Mouse (Mus musculus): ENCODE measurements at regions not wholly inside any gene's neighbourhood (a gene's known extent, or its start where the extent isn't known, plus 50 kb on each side); places are given as distances from the start of the nearest gene placed in this dataset.

- no peaks in the 10 kb centered on the region for H3K4me1 ChIP-seq (ENCODE audit: insufficient read depth, low read depth, low read length)
- H3K27me3 ChIP-seq (ENCODE audit: insufficient read depth, low read length): no peaks in the 10 kb centered on the region
- no peaks in the 10 kb centered on the region for H3K36me3 ChIP-seq (replicated peaks)
- H3K4me3 ChIP-seq (ENCODE audit: low read depth, low read length): no peak overlapping the region
- TF ChIP-seq POLR2AphosphoS5 (IDR thresholded peaks at IDR 0.05; ENCODE audit: insufficient replicate concordance, low read depth, low read length) (no peak), CTCF (IDR thresholded peaks at IDR 0.05; ENCODE audit: low read depth, low read length) (no peak), GATA1 (IDR thresholded peaks at IDR 0.05; ENCODE audit: borderline replicate concordance, low read length) (no peak), GATA2 (IDR thresholded peaks at IDR 0.05; ENCODE audit: borderline replicate concordance, low read depth, low read length) (no peak), TAL1 (conservative IDR thresholded peaks at IDR 0.05; ENCODE audit: low read depth, low read length) (no peak)
- ATAC-seq (ENCODE audit: extremely low read depth, insufficient number of reproducible peaks, low FRiP score, poor library complexity, severe bottlenecking) (no peak), DNase-seq (ENCODE audit: low spot score) (no peak)
- peaks cover 11% of the 10 kb centered on the region for H3K9me3 ChIP-seq (replicated peaks)
Observed at GRCm38 (mm10) chr2:94524536-94524935, 86.6 kb upstream of the Api5 start.

- H3K4me1 ChIP-seq (ENCODE audit: insufficient read depth, low read depth, low read length): no peaks in the 10 kb centered on the region
- H3K4me3 ChIP-seq (ENCODE audit: low read depth, low read length): no peak overlapping the region
- ATAC-seq (ENCODE audit: extremely low read depth, insufficient number of reproducible peaks, low FRiP score, poor library complexity, severe bottlenecking): no peak
- TF ChIP-seq GATA2 (IDR thresholded peaks at IDR 0.05; ENCODE audit: borderline replicate concordance, low read depth, low read length) (no peak), GATA1 (IDR thresholded peaks at IDR 0.05; ENCODE audit: borderline replicate concordance, low read length) (no peak), TAL1 (conservative IDR thresholded peaks at IDR 0.05; ENCODE audit: low read depth, low read length) (no peak), POLR2AphosphoS5 (IDR thresholded peaks at IDR 0.05; ENCODE audit: insufficient replicate concordance, low read depth, low read length) (no peak), CTCF (IDR thresholded peaks at IDR 0.05; ENCODE audit: low read depth, low read length) (no peak)
- H3K36me3 ChIP-seq (replicated peaks): no peaks in the 10 kb centered on the region
- no peaks in the 10 kb centered on the region for H3K27me3 ChIP-seq (ENCODE audit: insufficient read depth, low read length)
- DNase-seq (ENCODE audit: low spot score): no peak
- H3K9me3 ChIP-seq (replicated peaks): peaks cover 8% of the 10 kb centered on the region
Observed at GRCm38 (mm10) chr2:94516866-94517265, 78.9 kb upstream of the Api5 start.

DNA sequence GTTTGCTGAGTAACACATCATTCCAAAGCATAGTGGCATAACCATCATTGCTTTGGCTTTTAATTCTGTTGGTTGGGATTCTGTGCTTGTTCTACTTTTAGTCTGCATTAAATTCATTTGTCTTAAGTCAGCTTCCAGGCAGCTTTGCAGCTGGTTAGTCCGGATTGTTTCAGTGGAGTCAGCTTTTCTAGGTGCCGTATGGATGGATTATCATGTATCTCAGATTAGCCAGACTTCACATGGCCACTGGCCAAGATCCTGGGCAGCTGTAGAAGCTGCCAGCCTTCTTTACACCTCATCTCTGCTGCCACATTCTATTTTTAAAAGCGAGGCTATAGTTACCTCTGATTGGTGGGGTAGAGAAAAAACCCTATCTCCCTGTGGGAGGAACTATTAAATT, 74.1 kb upstream of the Api5 start:
- ATAC-seq (ENCODE audit: extremely low read depth, insufficient number of reproducible peaks, low FRiP score, poor library complexity, severe bottlenecking) (no peak), DNase-seq (ENCODE audit: low spot score) (no peak)
- H3K9me3 ChIP-seq (replicated peaks): 0 out of 2 replicates have a peak, but pooled peaks cover 2% of the 10 kb centered on the region
- no peak overlapping the region for H3K4me3 ChIP-seq (ENCODE audit: low read depth, low read length)
- no peaks in the 10 kb centered on the region for H3K4me1 ChIP-seq (ENCODE audit: insufficient read depth, low read depth, low read length)
- H3K36me3 ChIP-seq (replicated peaks): no peaks in the 10 kb centered on the region
- H3K27me3 ChIP-seq (ENCODE audit: insufficient read depth, low read length): no peaks in the 10 kb centered on the region
- TF ChIP-seq GATA1 (IDR thresholded peaks at IDR 0.05; ENCODE audit: borderline replicate concordance, low read length): no peak

GRCm38 (mm10) chr2:94500649-94501048, 62.7 kb upstream of the Api5 start:
- no peaks in the 10 kb centered on the region for H3K27me3 ChIP-seq (ENCODE audit: insufficient read depth, low read length)
- ATAC-seq (ENCODE audit: extremely low read depth, insufficient number of reproducible peaks, low FRiP score, poor library complexity, severe bottlenecking) (no peak), DNase-seq (ENCODE audit: low spot score) (no peak)
- TF ChIP-seq CTCF (IDR thresholded peaks at IDR 0.05; ENCODE audit: low read depth, low read length) (0 out of 2 replicates have a peak, but pooled peaks have one; percentile 26), GATA2 (IDR thresholded peaks at IDR 0.05; ENCODE audit: borderline replicate concordance, low read depth, low read length) (no peak), TAL1 (conservative IDR thresholded peaks at IDR 0.05; ENCODE audit: low read depth, low read length) (no peak)
- peaks cover 2% of the 10 kb centered on the region; the same call in 1 of the 2 replicates for H3K9me3 ChIP-seq (replicated peaks)
- H3K4me1 ChIP-seq (ENCODE audit: insufficient read depth, low read depth, low read length): no peaks in the 10 kb centered on the region
- H3K4me3 ChIP-seq (ENCODE audit: low read depth, low read length): no peak overlapping the region
- no peaks in the 10 kb centered on the region for H3K36me3 ChIP-seq (replicated peaks)

GRCm38 (mm10) chr2:94498516-94498915, 60.6 kb upstream of the Api5 start:
- H3K36me3 ChIP-seq (replicated peaks): no peaks in the 10 kb centered on the region
- peaks cover 2% of the 10 kb centered on the region; the same call in 1 of the 2 replicates for H3K9me3 ChIP-seq (replicated peaks)
- H3K4me3 ChIP-seq (ENCODE audit: low read depth, low read length): no peak overlapping the region
- no peaks in the 10 kb centered on the region for H3K27me3 ChIP-seq (ENCODE audit: insufficient read depth, low read length)
- ATAC-seq (ENCODE audit: extremely low read depth, insufficient number of reproducible peaks, low FRiP score, poor library complexity, severe bottlenecking) (no peak), DNase-seq (ENCODE audit: low spot score) (no peak)
- no peaks in the 10 kb centered on the region for H3K4me1 ChIP-seq (ENCODE audit: insufficient read depth, low read depth, low read length)
- TF ChIP-seq CTCF (IDR thresholded peaks at IDR 0.05; ENCODE audit: low read depth, low read length): no peak
- TF ChIP-seq GATA2 (IDR thresholded peaks at IDR 0.05; ENCODE audit: borderline replicate concordance, low read depth, low read length): no peak
- TF ChIP-seq TAL1 (conservative IDR thresholded peaks at IDR 0.05; ENCODE audit: low read depth, low read length): no peak
- TF ChIP-seq GATA1 (IDR thresholded peaks at IDR 0.05; ENCODE audit: borderline replicate concordance, low read length): no peak
- TF ChIP-seq POLR2AphosphoS5 (IDR thresholded peaks at IDR 0.05; ENCODE audit: insufficient replicate concordance, low read depth, low read length): no peak

All from G1E (cell line).